Mouse (Mus musculus): ENCODE measurements around the gene Kif13a.

Gene Kif13a

DNA sequence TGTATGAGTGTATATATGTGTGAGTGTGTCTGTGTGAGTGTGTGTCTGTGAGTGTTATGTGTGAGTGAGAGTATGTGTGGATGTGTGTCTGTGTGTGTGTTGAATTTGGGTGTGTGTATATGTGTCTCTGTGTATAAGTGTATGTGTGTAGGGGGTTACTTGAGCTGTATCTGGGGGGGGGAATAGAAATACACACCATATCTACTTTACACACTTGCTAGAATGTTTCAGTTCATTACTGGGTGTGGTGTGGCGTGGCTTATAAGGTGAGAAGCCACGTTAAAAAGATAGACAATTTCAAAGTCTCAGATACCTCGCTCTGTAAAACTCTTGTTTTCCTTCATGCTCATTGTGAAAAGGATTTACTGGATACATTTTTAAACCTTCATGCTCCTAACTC lies 152.2 kb downstream of the Kif13a start:
- no peak for DNase-seq (ENCODE audit: low spot score in 2 of 2)

DNA sequence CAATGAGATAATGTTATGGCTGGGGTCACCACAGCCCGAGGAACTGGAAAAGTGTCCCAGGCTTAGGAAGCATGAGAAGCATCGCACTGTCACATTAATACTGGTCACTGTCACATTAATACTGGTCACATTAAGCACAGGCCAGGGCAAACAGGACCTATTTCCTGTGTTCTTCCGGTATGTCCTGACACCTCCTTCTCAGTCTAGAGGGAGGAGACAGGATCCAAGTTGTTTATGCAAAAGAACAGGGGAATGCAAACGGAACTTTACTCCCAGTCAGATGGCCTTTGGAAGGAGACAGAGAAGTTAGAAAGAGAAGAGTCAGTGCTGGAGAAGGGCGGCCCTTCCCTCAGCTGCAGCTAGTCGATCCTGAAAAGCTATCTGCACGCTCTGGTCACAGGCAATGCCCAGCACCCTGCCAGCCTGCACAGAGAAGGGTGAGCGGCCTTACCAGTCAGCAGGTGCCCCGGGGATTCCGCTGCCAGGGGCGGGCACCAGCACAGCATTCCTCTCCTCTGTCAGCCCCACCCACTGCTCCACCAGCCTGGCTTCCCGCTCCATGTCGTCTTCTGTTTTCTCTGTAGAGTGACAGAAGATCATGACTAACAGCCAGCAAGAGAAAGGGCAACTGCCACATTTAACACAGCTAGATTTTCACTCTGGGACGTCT lies 152.9 kb downstream of the Kif13a start:
- DNase-seq (ENCODE audit: low spot score in 2 of 2), result no peak

DNA sequence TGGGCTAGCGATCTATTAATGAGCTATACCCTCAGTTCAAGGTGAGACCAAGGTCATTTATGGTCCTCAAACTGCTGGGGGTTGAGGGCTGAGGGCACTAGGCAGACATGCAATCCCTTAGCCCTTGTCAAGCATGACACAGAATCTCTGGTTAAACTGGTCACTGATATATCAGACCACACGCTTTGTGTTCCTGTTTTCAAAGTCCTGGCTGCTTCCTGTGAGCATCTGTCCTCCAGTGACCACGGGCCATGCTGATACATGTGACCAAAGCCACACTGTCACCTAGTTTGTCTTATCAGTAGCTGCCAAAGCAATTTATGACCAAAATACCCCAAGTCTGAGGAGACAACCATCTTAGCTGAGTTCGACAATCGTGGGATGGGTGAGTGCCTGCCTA lies 154.7 kb downstream of the Kif13a start:
- no peak for DNase-seq (ENCODE audit: low spot score in 2 of 2)

DNA sequence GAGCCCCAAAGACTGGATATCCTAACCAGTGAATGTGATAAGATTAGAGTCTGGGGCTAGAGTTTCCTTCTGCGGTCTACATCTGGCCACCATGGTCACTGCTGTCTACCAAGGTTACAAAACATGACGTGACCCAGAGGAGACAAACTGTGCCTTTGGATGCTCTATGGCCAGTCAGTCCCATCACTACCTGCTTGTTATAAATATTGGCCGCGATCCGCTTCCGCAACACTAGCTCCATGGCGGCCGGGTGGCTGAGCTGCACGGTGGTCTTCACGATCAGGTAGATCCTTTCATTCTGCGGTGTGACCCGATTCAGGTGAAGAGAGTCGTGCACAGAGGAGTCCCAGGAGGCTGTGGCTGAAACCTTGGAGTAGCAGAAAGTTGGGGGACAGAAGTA lies 157.1 kb downstream of the Kif13a start:
- no peak for DNase-seq (ENCODE audit: low spot score in 2 of 2)

DNA sequence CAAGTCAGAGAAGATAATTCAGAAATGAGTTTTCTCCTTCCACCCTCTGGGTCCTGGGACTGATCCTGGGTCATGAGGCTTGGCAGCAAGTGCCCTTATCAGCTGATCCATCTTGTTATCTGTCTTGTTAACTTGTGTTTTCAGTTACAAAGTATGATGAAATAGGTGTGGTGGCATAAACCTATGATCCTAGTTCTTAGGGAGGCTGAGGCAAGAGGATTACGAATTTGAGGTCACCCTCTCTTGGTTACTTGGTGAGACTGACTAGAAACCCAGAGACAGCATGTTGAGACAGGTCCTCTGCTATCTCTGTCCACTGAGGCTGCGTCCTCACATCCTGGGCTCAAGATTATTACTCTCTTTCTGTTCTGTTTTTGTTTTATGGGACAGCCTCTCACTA lies 164.3 kb downstream of the Kif13a start:
- DNase-seq (ENCODE audit: low spot score in 2 of 2), result no peak

DNA sequence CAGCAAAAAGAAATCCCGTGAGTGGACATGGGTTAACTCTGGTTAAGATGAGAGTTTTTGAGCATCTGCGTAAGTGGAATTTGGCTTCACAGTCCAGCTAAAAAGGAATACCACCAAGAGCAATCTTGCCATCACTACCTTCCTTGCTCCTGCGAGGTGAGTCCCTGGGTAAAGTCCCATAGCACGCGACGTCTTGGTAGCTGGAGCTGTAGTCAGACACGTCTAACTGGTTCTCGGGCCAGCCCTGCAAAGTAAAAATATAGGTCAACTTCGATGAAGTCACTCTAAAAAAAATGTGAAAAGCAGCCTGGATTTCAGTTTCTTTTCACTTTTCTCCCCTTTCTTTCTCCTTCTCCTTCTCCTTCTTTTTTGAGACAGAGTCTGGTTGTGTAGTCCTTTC lies 166.5 kb downstream of the Kif13a start:
- DNase-seq (ENCODE audit: low spot score in 2 of 2), result no peak

DNA sequence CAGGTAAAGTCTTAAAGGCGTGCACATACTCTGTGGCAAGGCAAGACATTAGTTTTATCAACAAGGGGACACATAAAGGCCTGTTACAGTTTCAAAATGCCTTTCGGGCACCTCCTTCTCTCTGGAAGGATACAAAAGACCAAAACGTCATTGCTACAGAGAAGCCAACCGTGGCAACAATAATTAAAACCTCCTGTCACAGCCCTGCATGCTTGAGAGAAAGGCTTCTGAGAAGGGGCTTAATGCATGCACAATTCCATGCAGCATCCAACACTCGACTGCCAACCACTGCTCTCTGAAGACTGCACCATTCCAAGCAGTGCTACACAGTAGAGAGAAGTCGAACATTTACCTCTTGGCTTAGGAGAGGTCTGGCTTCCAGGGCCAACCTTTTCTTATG lies 168.7 kb downstream of the Kif13a start:
- no peak for DNase-seq (ENCODE audit: low spot score in 2 of 2)

DNA sequence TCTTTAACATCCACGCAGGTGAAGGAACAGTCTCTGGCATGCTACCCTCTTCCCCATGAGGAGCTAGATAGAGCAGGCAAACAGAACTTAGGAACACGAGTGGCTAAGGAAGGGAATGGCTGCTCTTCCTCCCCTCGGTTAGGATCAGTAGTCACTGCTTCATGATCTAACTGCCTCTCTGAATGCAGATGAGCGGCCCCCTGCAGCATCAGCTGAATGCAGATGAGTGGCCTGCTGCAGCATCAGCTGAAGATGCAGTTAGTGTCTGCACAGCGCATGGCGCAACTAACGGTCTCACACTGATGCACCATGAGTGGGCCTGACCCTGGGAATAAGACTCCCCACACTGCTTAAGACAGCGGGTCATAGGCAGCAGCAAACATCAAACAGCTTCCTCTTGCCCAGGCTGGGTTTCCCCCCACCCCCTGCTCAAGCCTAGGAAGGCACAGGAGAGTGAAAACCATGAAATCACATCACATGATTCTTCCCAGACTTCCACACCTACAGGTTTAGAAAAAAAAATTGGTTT lies 170.3 kb downstream of the Kif13a start:
- no peak for DNase-seq (ENCODE audit: low spot score in 2 of 2)

DNA sequence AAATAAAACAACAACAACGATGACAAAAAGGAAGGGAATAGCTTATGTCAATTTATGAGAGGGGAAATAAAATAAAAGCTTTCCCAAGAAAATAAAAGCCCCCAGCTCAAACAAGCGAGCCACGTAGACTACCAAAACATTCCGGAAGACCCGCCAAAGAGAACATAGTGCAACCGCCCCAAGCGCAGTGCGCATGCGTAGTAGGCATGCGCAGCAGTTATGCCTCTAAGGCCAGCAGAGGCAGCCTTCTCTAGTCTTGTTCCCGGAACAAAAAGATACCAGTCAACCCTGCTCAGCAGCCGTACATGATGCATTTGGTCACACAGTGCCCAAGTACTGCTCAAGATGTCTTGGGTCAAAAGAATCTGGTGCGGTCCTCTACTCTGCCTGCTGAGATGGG lies 171.0 kb downstream of the Kif13a start:
- DNase-seq (ENCODE audit: low spot score in 2 of 2), result no peak

DNA sequence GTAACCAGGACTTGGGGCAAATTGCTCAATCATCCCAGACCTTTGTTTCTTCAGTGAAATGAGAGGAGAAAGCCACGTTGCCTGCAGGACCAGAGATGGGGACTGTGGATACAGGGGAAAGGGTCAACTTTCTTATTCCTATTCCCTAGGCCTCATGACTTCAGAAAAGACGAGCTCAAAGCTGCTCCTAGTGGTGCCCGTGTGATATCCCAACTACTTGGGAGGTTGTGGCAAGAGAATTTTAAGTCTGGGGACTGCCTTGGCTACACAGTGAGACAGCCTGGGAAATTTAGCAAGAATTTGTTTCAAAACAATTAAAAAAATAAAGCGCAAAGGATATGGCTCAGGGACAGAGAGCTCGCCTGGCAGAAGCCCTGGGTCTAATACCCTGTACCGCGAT lies 171.7 kb downstream of the Kif13a start:
- no peak for DNase-seq (ENCODE audit: low spot score in 2 of 2)

DNA sequence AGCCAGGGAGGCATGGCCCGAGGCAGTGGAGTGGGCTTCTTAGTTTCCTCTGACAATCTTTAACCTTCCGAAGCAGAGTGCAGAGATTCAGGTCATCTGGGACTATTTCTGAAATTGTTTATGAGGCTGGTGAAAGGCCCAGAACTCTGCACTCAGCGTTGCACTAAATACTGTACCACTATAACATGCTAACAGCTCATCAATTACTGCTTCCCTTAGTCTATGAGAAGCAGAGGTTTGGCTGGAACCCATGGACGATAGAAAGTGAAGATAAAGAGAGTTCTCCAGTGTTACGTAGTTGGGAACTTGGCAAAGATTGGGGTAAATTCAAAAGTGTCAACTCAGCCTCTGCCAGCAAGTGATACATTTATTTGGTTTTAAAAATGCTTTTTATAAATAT lies 176.4 kb downstream of the Kif13a start:
- DNase-seq (ENCODE audit: low spot score in 2 of 2), result no peak

DNA sequence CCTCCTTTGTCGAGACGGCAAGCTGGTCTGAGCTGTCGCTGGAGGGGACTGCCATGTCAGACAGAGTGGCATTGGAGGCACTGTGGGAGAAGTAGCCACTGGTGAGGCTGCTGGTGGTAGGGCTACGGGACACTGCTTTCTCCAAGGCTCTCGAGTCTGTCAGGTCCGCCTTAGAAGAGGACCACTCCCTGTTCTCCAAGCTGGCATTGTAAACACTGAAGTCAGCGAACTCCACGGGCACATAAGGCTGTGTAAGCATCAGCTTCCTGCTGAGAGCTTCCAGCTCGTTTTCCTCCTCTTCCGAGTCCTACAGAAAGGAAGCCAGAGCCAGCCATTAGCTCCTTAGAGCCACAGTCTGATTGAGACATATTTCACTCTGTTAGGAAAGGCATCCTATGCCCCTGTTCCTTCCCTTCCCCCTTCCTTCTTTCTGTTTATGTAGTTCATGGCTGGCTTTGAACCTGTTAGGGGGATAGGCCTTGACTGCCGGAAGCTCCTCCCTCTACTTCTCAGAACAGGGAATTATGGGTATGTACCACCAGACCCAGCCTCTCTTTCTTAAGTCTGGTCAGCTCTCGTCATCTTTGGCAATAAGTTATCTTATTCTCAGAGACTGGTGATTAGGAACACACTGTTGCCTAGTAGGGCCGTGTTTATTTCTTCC lies 177.0 kb downstream of the Kif13a start:
- no peak for DNase-seq (ENCODE audit: low spot score in 2 of 2)

DNA sequence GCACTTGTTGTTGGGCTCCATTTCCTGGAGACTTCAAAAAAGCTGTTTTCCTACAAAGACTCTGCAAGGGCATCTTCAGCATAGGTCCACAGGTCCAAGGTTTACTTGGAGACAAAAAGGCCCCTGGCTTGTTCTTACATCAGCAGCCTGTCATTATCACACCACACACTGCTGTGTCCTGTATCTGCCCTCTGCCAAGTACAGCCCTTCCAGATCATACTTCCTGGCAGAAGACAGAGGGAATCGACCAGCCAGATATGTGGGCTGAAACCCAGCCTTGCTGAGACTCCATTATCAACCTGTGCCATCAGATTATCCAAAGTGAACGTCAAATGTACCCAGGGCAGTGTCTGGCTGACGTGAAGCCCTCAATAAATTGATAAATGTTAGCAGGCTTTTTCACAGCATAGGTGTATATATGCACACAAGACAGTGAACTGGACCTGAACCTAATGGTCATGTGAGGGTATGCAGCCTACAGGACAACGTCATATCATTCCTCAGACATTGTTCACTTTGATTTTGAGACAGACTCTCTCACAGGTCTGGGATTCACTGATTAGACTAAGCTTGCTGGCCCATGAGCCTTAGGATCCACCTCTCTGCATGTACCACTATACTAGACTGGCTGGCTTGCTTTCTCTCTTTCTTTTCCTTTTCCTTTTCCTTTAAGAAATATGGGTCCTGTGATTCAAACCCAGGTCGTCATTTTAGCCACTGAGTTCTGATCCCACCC lies 181.4 kb downstream of the Kif13a start:
- no peak for DNase-seq (ENCODE audit: low spot score in 2 of 2)

DNA sequence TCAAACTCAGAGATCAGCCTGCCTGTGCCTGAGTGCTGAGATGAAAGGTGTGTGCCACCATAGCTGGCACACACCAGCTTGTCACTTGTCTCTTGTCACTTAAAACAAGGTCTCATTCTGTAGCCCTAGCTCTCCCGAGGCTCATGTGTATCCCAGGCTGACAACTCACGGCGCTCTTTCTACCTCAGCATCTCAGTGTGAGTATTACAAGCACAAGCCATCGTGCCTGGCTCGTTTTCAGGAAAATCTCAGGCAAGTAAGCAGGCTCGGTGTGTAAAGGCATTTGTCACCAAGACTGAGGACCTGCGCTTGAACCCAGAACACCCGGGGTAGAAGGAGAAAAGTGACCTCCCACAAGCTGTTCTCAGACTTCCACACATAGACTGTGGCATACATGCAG lies 185.8 kb downstream of the Kif13a start:
- no peak for DNase-seq (ENCODE audit: low spot score in 2 of 2)

DNA sequence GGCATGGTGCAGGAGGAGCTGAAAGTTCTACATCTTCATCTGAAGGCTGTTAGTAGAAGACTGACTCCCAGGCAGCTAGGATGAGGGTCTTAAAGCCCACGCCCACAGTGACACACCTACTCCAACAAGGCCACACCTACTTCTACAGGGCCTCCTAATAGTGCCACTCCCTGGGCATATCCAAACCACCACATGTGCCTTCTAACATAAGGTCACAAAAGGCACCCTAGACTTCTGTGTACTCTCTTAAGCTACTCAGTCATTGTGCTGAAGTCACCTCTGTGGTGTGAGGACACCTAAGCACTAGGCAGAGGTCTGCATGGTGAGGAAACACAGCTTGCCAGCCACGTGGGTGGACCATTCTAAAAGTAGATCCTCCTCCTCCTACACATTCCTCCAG lies 187.3 kb downstream of the Kif13a start:
- DNase-seq (ENCODE audit: low spot score in 2 of 2), result no peak

DNA sequence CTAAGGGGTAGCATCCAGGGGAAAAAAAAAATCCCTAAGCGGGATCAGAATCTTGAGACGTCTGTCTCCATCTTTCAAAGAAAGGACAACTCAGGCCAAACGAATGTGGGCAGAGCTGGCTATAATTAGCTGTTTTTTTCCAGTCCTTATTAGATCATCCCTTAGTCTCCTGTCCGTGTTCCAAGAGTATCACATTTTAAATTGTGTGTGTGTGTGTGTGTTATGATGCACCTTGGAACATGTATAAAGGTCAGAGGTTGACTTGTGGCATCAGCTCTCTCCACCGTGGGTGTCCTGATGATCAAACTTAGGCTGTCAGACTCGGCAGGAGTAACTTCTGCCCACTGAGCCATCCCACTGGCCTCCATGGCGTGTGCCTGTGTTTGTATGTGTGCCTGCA lies 190.2 kb downstream of the Kif13a start:
- DNase-seq (ENCODE audit: low spot score in 2 of 2), result no peak

DNA sequence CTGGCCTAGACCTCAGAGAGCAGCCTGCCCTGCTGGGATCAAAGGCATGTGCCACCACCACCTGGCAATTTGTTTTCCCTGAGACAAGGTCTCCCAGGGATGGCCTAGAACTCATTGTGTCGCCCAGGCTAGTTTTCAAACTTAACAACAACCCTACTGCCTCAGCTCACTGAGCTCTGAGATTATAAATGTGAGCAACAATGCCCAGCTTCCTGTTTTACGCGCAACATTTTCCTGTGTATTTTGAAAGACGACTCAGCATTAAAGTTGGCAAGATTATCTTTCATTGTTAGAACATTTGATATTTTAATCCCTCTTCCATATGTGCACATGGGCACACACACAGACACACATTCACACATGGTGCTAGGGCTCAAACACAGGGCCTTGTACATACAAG lies 192.2 kb downstream of the Kif13a start:
- DNase-seq (ENCODE audit: low spot score in 2 of 2), result no peak

DNA sequence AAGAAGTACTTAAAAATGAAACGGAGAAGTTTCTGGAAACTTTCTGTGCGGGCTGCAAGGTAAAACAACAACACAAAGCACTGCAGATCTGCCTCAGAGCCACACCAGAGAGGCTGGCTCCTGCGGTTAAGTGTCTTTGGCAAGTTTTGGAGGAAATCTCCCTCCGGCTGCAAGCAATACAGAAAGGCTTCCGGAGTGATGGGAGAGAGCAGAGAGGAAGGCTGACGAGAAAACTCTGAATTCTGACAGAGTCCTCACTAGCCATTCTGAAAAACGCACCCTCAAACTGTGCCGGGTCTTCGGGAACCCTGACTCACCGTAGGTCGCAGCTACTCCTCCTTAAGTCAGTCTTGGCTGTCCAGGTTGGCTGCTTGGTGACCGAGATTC lies 193.2 kb downstream of the Kif13a start:
- DNase-seq (ENCODE audit: low spot score in 2 of 2), result no peak

DNA sequence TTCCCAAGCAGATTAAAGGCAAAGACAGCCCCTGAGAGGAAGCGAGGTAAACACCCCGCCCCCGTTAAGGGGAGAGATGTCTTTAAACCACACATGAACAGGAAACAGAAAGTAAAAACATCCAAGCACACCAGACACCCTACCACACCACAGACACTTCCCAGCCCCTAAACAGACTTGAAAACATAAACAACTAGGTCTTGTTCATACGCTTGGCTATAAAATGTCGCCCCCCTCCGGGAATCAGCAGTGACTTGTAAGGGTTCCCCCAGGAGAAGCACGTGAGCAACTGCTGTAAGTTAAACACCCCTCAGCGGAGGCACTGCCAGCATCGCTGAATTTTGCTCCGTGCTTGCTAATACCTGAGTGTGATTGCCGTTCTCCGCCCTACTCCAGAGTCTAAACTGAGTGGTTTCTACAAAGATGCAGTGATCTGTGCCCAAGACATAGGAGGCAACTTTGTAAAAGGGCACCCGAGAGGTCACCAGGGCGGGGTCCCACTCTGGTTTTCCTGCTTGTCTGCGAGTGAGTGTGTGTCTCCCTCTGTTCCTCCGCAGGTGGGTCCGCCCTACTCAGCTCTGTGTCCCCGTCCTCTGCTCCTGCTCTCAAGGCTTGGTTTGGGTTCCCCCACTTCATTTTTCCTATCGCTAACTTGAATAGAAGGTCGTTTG lies 193.7 kb downstream of the Kif13a start:
- DNase-seq (ENCODE audit: low spot score in 2 of 2), result peak in 1 of 2 experiments; percentile 16

DNA sequence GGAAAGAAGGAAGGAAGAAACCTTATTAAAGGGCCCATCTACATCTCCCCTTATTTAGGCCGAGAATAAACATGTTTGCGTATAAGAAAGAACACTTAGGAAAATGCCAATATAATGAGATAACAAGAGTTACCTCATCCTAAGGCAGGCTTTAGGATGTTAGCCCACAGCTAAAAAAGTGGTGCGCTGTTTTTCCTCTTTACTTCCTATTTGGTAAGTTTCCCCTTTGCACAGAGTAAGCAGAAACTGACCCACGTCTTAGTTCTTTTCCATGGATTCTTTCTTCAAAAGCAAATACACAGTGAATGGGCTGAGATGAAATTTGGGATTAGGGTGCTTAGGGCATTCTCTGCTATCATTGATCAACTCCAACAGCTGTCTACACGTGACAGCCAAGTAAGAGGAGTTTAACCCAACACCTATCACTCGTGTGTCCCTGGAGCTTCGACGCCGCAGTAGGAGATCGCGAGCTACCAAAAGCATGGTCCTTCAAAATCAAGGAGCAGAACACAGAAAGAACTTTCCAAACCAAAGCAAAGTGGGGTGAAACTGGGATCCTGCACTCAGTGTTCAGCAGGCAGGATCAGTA lies 194.4 kb downstream of the Kif13a start:
- DNase-seq (ENCODE audit: low spot score in 2 of 2), result no peak

DNA sequence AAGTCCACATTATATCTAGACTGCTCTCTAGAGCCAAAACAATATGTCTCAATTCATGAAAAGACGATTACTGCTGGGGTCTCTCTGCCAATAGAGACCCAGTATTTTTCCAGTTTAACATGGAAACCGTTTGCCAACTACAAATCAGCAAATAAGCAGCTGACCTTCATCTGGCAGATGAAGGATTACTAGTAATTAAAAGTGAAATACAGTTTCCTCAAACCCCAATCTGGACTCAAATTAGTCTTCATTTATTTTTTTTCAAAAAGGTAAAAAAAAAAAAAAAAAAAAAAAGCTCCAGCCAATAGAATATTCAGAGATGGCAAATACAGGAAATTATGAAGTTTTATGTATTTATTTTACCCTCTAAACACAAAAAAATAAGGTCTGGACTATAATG lies 199.7 kb downstream of the Kif13a start:
- DNase-seq (ENCODE audit: low spot score in 2 of 2), result no peak

DNA sequence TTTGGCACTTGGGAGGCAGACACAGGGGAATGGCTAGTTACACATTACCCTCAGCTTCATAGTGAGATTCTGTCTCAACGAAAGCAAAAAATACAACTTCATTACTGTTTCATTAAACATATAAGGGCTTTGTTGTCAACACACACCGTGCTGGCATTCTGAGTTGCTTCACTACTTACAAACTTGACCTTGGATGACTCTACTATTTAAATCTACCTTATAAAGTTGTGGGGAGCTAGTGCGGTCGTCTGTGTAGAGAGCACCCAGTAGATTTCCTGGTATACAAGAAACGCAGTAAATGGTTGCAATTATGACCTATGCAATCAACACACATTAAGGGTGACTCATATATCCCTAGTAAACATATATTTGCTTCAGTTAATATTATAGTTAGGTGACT lies 201.3 kb downstream of the Kif13a start:
- DNase-seq (ENCODE audit: low spot score in 2 of 2), result peak in 1 of 2 experiments; percentile 11
